Mouse (Mus musculus) forebrain, embryonic 16.5 days (tissue): ENCODE measurements around the gene A630095N17Rik. TPM values are rescaled to one million over a fixed set of nuclear protein-coding genes. Genes with fewer than 3 reads are reported as not detected.
A peak's percentile ranks its signal among the peaks of the same experiment; 100 is the strongest.

ENCODE experiments used
- ATAC-seq: fragments of 200-750 bp; cut with Nextera tagmentation; 2 replicates; pipeline ENCODE4 v1.8.0; 2017; ENCODE audit warnings: mild to moderate bottlenecking, moderate library complexity
- H3K27ac ChIP-seq: fragments of 300-500 bp; sonication (generic); 2 replicates; pipeline ENCODE4 v1.5.1; 2014; ENCODE audit warnings: low read length, control low read depth
- H3K27me3 ChIP-seq: fragments of 300-500 bp; sonication (generic); replicated peaks from 2 replicates; pipeline ENCODE4 v1.6.1; 2014; ENCODE audit warnings: low read length; ENCODE audit not compliant: control insufficient read depth, insufficient read depth
- H3K36me3 ChIP-seq: fragments of 300-500 bp; sonication (generic); 2 replicates; pipeline ENCODE4 v1.6.1; 2014; ENCODE audit not compliant: control insufficient read depth, insufficient read depth
- H3K4me1 ChIP-seq: fragments of 300-500 bp; sonication (generic); replicated peaks from 2 replicates; pipeline ENCODE4 v1.6.1; 2014; ENCODE audit warnings: low read length; ENCODE audit not compliant: control insufficient read depth, insufficient read depth
- H3K4me2 ChIP-seq: fragments of 300-500 bp; sonication (generic); 2 replicates; pipeline ENCODE4 v1.6.1; 2014; ENCODE audit warnings: mild to moderate bottlenecking, low read length, control low read depth
- H3K4me3 ChIP-seq: fragments of 300-500 bp; sonication (generic); replicated peaks from 2 replicates; pipeline ENCODE4 v1.5.1; 2014; ENCODE audit warnings: mild to moderate bottlenecking, low read length, control low read depth
- H3K9ac ChIP-seq: fragments of 300-500 bp; sonication (generic); replicated peaks from 2 replicates; pipeline ENCODE4 v1.6.1; 2014; ENCODE audit warnings: low read depth, low read length, control low read depth
- H3K9me3 ChIP-seq: fragments of 300-500 bp; sonication (generic); 2 replicates; pipeline ENCODE4 v1.6.1; 2016; ENCODE audit warnings: low read length; ENCODE audit not compliant: control insufficient read depth
- WGBS: fragments of 180-500 bp; shearing (Covaris S2); extraction: QIAGEN DNeasy Blood & Tissue Kit; methylation state at CpG from one replicate; pipeline ENCODE4 v1.1.7; 2014; 5-methylcytosine and 5-hydroxymethylcytosine counted together
- polyA plus RNA-seq: library from polyadenylated mRNA; unstranded; fragments of >200 nt; fragmentation: Nextera tagmentation; extraction: Ambion mirVana; gene quantifications from 2 replicates; pipeline ENCODE4 v1.2.1, GENCODE M21; 2015

The A630095N17Rik gene
- not detected in 2 replicates for polyA plus RNA-seq

GRCm38 (mm10) chr1:75231664-75232152 is at the start of gene A630095N17Rik:
A630095N17Rik (minus strand) TSS chr1:75232102.
- ATAC-seq: no peak
- Histone ChIP-seq H3K9ac (no peak within 1 kb of the TSS), H3K27me3 (no peaks in the 10 kb centered on the region)

DNA sequence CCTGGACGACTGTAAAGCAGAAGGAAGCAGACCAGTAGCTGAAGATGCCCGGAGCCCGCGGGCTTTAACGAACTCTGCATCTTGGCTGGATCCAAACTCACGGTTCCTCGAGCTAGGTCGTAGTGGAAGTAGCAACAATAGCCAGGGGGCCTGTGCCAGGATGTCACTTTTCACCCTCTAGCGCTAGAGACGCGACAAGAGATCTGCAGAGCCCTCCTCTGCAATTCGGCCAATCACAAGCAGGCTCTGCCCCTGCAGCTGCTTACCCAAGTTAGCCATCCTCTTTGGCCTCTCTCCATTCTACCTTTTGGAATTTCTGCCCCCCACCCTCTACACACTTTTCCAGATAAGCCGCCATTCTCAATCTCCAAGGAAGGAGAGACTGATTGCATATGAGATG is 46.3 kb upstream of the A630095N17Rik start, which contains the start of gene Resp18:
TSS of gene Resp18 (minus strand) at position 188 of the 400 bp plus-strand sequence.
- WGBS: 3% methylated on average over 13 of the region's 13 CpGs
- Histone ChIP-seq H3K27ac (no peak within 1 kb of the TSS), H3K36me3 (no peaks in the 10 kb centered on the region), H3K9me3 (0 out of 2 replicates have a peak, but pooled peaks cover 2% of the 10 kb centered on the region), H3K4me3 (peak within 1 kb of the TSS; percentile 38), H3K4me1 (peaks cover 5% of the 10 kb centered on the region), H3K27me3 (peaks cover 23% of the 10 kb centered on the region), H3K9ac (peak within 1 kb of the TSS; percentile 35), H3K4me2 (peak within 1 kb of the TSS; percentile 45)
- no peak for ATAC-seq

More at GRCm38 (mm10) chr1:75231664-75232152, at the start of gene A630095N17Rik:
- H3K27ac ChIP-seq: no peak within 1 kb of the TSS
- WGBS: 72% methylated on average over 5 of the region's 5 CpGs
- no peak within 1 kb of the TSS for H3K4me2 ChIP-seq
- H3K36me3 ChIP-seq: no peaks in the 10 kb centered on the region
- H3K9me3 ChIP-seq: no peaks in the 10 kb centered on the region
- no peak within 1 kb of the TSS for H3K4me3 ChIP-seq
- H3K4me1 ChIP-seq: peaks cover 11% of the 10 kb centered on the region

- peak overlapping the region; percentile 35 for H3K9ac ChIP-seq
Observed at GRCm38 (mm10) chr1:75277195-75278188, 45.6 kb upstream of the A630095N17Rik start.

GRCm38 (mm10) chr1:75264091-75264880 is 32.4 kb upstream of the A630095N17Rik start, which contains the start of gene Ptprn:
Ptprn (minus strand) TSS chr1:75264502.
- ATAC-seq: peak; percentile 75
- H3K4me2 ChIP-seq: peak within 1 kb of the TSS; percentile 68
- H3K27ac ChIP-seq: no peak within 1 kb of the TSS
- H3K9me3 ChIP-seq: no peaks in the 10 kb centered on the region
- WGBS: 14% methylated on average over 31 of the region's 32 CpGs
- H3K4me3 ChIP-seq: peak within 1 kb of the TSS; percentile 51
- peaks cover 12% of the 10 kb centered on the region for H3K4me1 ChIP-seq
- H3K36me3 ChIP-seq: no peaks in the 10 kb centered on the region
- H3K27me3 ChIP-seq: peaks cover 41% of the 10 kb centered on the region
- peak within 1 kb of the TSS; percentile 52 for H3K9ac ChIP-seq

More at GRCm38 (mm10) chr1:75277195-75278188, 45.6 kb upstream of the A630095N17Rik start:
- ATAC-seq: no peak
- Histone ChIP-seq H3K27me3 (peaks cover 23% of the 10 kb centered on the region), H3K36me3 (no peaks in the 10 kb centered on the region), H3K4me1 (peaks cover 5% of the 10 kb centered on the region), H3K27ac (no peak overlapping the region), H3K9me3 (0 out of 2 replicates have a peak, but pooled peaks cover 2% of the 10 kb centered on the region), H3K4me2 (peak overlapping the region; percentile 45), H3K4me3 (peak overlapping the region; percentile 38)
- 3% methylated on average over 23 of the region's 23 CpGs for WGBS

DNA sequence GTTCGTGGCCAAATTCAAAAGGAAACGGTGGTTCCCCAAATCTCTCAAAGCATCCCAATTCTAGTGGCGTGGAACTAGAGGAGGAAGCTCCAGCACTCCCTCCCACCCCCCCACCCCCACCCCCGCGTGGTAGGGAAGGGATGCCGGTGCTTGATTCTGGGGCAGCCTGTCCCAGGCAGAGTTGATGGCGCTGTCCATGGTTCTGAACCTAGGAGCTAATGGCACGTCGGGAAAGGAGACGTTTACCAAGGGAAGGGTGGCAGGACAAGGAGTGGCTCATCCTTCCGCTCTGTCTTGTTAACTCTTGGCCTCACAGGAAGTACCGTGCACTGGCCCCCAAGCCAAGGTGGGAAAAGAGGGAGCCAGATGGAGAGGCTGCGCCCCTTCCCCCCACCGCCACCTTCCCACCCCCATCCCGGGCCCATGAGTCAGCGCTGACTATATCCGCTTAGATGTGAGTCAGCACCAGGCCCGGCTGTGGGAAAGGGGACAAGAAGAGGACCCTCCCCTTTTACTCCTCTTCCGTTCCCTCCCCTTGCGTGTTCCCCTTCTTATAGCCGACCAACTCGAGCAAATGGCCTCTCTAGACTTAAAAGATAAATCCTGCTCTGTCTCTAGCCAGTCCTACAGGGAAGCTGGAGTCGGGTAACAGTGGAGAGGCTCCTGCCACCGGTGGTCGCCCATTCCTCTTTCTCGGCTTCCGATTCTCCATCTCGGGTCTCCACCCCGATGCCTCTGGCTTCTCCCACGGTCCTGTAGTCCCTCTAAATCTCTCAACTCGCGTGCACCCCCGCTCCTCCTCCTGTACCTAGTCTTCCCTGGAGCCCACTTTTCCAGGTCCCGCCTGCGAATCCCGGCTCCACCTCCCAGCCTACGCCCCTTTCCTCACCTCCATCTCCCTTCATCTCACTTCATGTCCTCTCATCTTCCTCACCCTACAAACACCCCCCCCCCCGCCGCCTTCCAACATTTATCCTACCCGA is 31.4 kb upstream of the A630095N17Rik start:
- Histone ChIP-seq H3K4me3 (peak overlapping the region; percentile 51), H3K27ac (no peak overlapping the region), H3K9me3 (no peaks in the 10 kb centered on the region), H3K27me3 (peaks cover 41% of the 10 kb centered on the region), H3K4me1 (peaks cover 12% of the 10 kb centered on the region), H3K9ac (peak overlapping the region; percentile 52), H3K36me3 (no peaks in the 10 kb centered on the region), H3K4me2 (peak overlapping the region; percentile 68)
- peak; percentile 65 for ATAC-seq
- under 1% methylated on average over 38 of the region's 40 CpGs for WGBS

- H3K4me3 ChIP-seq: no peak overlapping the region
- H3K36me3 ChIP-seq: no peaks in the 10 kb centered on the region
- H3K27ac ChIP-seq: no peak overlapping the region
- ATAC-seq: no peak
- H3K27me3 ChIP-seq: peaks cover 40% of the 10 kb centered on the region
- H3K4me2 ChIP-seq: no peak overlapping the region
- no peaks in the 10 kb centered on the region for H3K9me3 ChIP-seq
- no peak overlapping the region for H3K9ac ChIP-seq
- H3K4me1 ChIP-seq: peaks cover 12% of the 10 kb centered on the region
Observed at GRCm38 (mm10) chr1:75261278-75261677, 29.4 kb upstream of the A630095N17Rik start.

GRCm38 (mm10) chr1:75255516-75256046 is 23.7 kb upstream of the A630095N17Rik start:
- Histone ChIP-seq H3K4me3 (no peak overlapping the region), H3K9ac (no peak overlapping the region), H3K27me3 (no peaks in the 10 kb centered on the region; the same call in 1 of the 2 replicates), H3K9me3 (no peaks in the 10 kb centered on the region), H3K27ac (no peak overlapping the region), H3K4me1 (peaks cover 16% of the 10 kb centered on the region), H3K36me3 (no peaks in the 10 kb centered on the region), H3K4me2 (no peak overlapping the region)
- 73% methylated on average over 10 of the region's 10 CpGs for WGBS
- ATAC-seq: no peak

DNA sequence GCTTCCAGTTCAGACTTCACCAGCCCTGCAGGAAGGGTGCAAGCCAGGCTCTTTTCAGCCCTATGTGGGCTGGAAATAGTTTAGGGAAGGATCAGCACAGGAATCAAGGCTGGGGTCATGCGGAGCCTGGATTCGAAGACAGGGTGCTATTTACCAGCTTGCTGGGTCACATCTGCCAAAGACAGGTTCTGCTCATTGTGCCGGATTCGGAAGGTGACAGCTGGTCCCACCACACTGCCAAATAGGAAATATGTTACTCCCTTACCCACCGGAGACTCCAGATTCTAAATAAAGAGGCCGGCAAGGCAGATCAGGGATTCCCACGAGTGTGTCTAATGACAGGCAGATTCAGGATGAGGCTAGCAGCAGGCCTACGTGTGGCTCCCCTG is 22.7 kb upstream of the A630095N17Rik start:
- Histone ChIP-seq H3K9me3 (no peaks in the 10 kb centered on the region), H3K4me3 (no peak overlapping the region), H3K27me3 (no peaks in the 10 kb centered on the region; the same call in 1 of the 2 replicates), H3K4me2 (no peak overlapping the region), H3K27ac (peak overlapping the region; percentile 26; the same call in 1 of the 2 replicates), H3K4me1 (peaks cover 16% of the 10 kb centered on the region), H3K36me3 (no peaks in the 10 kb centered on the region), H3K9ac (no peak overlapping the region)
- 0 out of 2 replicates have a peak, but pooled peaks have one; percentile 2 for ATAC-seq
- 46% methylated on average over 8 of the region's 8 CpGs for WGBS
